Mouse (Mus musculus): Measurements from ENCODE around the gene St3gal4. TPM values are rescaled to one million over a fixed set of nuclear protein-coding genes. Genes with fewer than 3 reads are reported as not detected.

St3gal4 gene
- total and polyA plus RNA-seq, 3 experiments = 54.2 to 56.3 TPM; not detected in 1

- peak overlapping the region; percentile 59 for H3K9ac ChIP-seq (ENCODE audit: control insufficient read depth, low read depth, low read length, poor library complexity, severe bottlenecking)
- peak overlapping the region; percentile 99 for H3K27ac ChIP-seq (ENCODE audit: control insufficient read depth, low read depth, low read length)
- TF ChIP-seq SIN3A (IDR thresholded peaks at IDR 0.05; ENCODE audit: low read length) = no peak
- peak; percentile 31; the same call in 1 of the 2 replicates for TF ChIP-seq MXI1 (IDR thresholded peaks at IDR 0.05; ENCODE audit: low read depth, low read length)
- TF ChIP-seq NELFE (IDR thresholded peaks at IDR 0.05; ENCODE audit: low read depth, low read length) = 0 out of 2 replicates have a peak, but pooled peaks have one; percentile 43
- TF ChIP-seq CHD1 (IDR thresholded peaks at IDR 0.05; ENCODE audit: low read depth, low read length) = peak; percentile 87; the same call in 1 of the 2 replicates
- TF ChIP-seq E2F4 (IDR thresholded peaks at IDR 0.05; ENCODE audit: borderline replicate concordance, low read depth, low read length) = 0 out of 2 replicates have a peak, but pooled peaks have one; percentile 27
- TF ChIP-seq MAX (IDR thresholded peaks at IDR 0.05; ENCODE audit: low read length) = peak; percentile 39; the same call in 1 of the 2 replicates
- no peak for TF ChIP-seq NRF1 (IDR thresholded peaks at IDR 0.05; ENCODE audit: insufficient read depth, low read depth, low read length, poor library complexity, severe bottlenecking)
- no peaks in the 10 kb centered on the region for H3K27me3 ChIP-seq (ENCODE audit: control insufficient read depth in 1 of 2, insufficient read depth in 2 of 2, low read length in 2 of 2)
- H3K4me3 ChIP-seq (ENCODE audit: control insufficient read depth in 1 of 2, insufficient read depth in 1 of 2, low read depth in 2 of 2, low read length in 2 of 2) = no peak overlapping the region
- H3K4me1 ChIP-seq (ENCODE audit: control insufficient read depth in 1 of 2, insufficient read depth in 2 of 2, low read length in 2 of 2) = peaks cover 19 to 61% of the 10 kb centered on the region in 2 experiments
- DNase-seq (ENCODE audit: low read depth, low spot score) = no peak
- H3K36me3 ChIP-seq (ENCODE audit: control insufficient read depth in 1 of 2, insufficient read depth in 2 of 2, low read length in 2 of 2) = peaks cover 0 to 59% of the 10 kb centered on the region in 2 experiments; a peak in 2 of 4 replicates
- H3K9me3 ChIP-seq (replicated peaks; ENCODE audit: insufficient read depth, low read length) = no peaks in the 10 kb centered on the region
- peaks cover 18% of the 10 kb centered on the region for H3K79me2 ChIP-seq (ENCODE audit: control insufficient read depth, insufficient read depth, low read length, poor library complexity)
Observed at GRCm38 (mm10) chr9:35123456-35123803, 4.4 kb upstream of the St3gal4 start.

DNA sequence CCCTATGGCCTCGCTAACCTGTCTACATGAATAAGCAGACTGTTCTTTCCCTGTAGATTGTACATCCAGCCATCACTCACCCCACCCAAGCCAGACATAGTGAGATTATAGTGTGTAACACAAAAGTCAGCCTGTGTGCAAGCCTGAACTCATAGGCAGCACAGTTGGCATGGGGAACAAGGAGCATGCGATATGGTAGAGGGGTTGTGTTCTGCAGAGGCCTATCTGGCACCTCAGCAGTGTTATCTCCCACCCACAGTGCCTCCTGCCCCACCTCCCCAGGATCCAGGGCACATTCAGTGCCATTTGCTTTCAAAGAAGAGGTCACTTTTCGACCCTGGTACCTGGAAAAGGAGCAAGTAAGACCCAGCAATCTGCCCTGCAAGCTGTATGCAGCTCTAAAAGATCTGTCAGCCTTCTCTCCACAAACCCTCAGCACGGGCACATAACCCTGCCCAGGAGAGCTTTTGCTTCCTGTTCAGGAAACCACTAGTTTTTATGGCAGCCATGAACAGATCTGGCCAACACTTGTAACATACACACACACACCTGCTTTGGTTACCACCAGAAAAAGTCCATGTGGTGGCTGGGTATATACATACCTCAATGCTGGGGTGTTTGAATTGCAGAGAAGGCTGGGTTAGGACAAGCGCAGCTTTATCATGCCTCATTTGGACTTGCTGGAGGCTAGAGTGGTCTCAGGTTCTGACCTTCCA, 3.6 kb upstream of the St3gal4 start:
- Histone ChIP-seq H3K79me2 (ENCODE audit: control insufficient read depth, insufficient read depth, low read length, poor library complexity) (peaks cover 20% of the 10 kb centered on the region), H3K27me3 (ENCODE audit: control insufficient read depth in 1 of 2, insufficient read depth in 2 of 2, low read length in 2 of 2) (no peaks in the 10 kb centered on the region), H3K4me3 (ENCODE audit: control insufficient read depth in 1 of 2, insufficient read depth in 1 of 2, low read depth in 2 of 2, low read length in 2 of 2) (no peak overlapping the region), H3K4me1 (ENCODE audit: control insufficient read depth in 1 of 2, insufficient read depth in 2 of 2, low read length in 2 of 2) (peaks cover 19 to 61% of the 10 kb centered on the region in 2 experiments), H3K27ac (ENCODE audit: control insufficient read depth, low read depth, low read length) (peak overlapping the region; percentile 99), H3K9ac (ENCODE audit: control insufficient read depth, low read depth, low read length, poor library complexity, severe bottlenecking) (peak overlapping the region; percentile 59), H3K9me3 (replicated peaks; ENCODE audit: insufficient read depth, low read length) (no peaks in the 10 kb centered on the region), H3K36me3 (ENCODE audit: control insufficient read depth in 1 of 2, insufficient read depth in 2 of 2, low read length in 2 of 2) (peaks cover 0 to 59% of the 10 kb centered on the region in 2 experiments; a peak in 2 of 4 replicates)
- DNase-seq (ENCODE audit: low read depth, low spot score) = peak; percentile 87
- TF ChIP-seq CTCF (IDR thresholded peaks at IDR 0.05 in 2 of 3, conservative IDR thresholded peaks at IDR 0.05 in 1 of 3; ENCODE audit: control insufficient read depth in 1 of 3, insufficient read depth in 1 of 3, low read depth in 2 of 3, low read length in 3 of 3, poor library complexity in 1 of 3, severe bottlenecking in 1 of 3) = no peak
- no peak for TF ChIP-seq MAX (IDR thresholded peaks at IDR 0.05; ENCODE audit: low read length)
- TF ChIP-seq POLR2A (IDR thresholded peaks at IDR 0.05; ENCODE audit: control insufficient read depth in 1 of 2, insufficient read depth in 1 of 2, low read depth in 1 of 2, low read length in 2 of 2, poor library complexity in 1 of 2) = peak in 1 of 2 experiments; percentile 48; a peak in 2 of 4 replicates
- peak; percentile 95 for TF ChIP-seq GATA1 (IDR thresholded peaks at IDR 0.05; ENCODE audit: low read depth, low read length)
- peak; percentile 15; the same call in 1 of the 2 replicates for TF ChIP-seq RCOR1 (IDR thresholded peaks at IDR 0.05; ENCODE audit: low read depth, low read length)
- peak; percentile 60; the same call in 1 of the 2 replicates for TF ChIP-seq MYC (IDR thresholded peaks at IDR 0.05; ENCODE audit: low read depth, low read length)
- TF ChIP-seq MYB (IDR thresholded peaks at IDR 0.05; ENCODE audit: low read depth, low read length) = no peak
- TF ChIP-seq EP300 (IDR thresholded peaks at IDR 0.05; ENCODE audit: low read depth in 1 of 2, low read length in 2 of 2) = peak; percentile 88 to 94
- no peak for TF ChIP-seq ZNF384 (IDR thresholded peaks at IDR 0.05; ENCODE audit: low read depth, low read length)
- no peak for TF ChIP-seq USF2 (IDR thresholded peaks at IDR 0.05; ENCODE audit: borderline replicate concordance in 1 of 2, insufficient read depth in 1 of 2, low read depth in 1 of 2, low read length in 2 of 2)
- no peak for TF ChIP-seq MEF2A (IDR thresholded peaks at IDR 0.05; ENCODE audit: extremely low read depth, insufficient replicate concordance, low read depth, low read length, poor library complexity, severe bottlenecking)
- TF ChIP-seq SIN3A (IDR thresholded peaks at IDR 0.05; ENCODE audit: low read length) = peak; percentile 62; the same call in 1 of the 2 replicates
- TF ChIP-seq CHD2 (IDR thresholded peaks at IDR 0.05; ENCODE audit: low read length) = no peak
- peak; percentile 96 for TF ChIP-seq TAL1 (IDR thresholded peaks at IDR 0.05; ENCODE audit: low read length)
- TF ChIP-seq POLR2AphosphoS2 (IDR thresholded peaks at IDR 0.05; ENCODE audit: low read length) = peak; percentile 38; the same call in 1 of the 2 replicates
- no peak for TF ChIP-seq ZMIZ1 (IDR thresholded peaks at IDR 0.05; ENCODE audit: low read depth, low read length)
- no peak for TF ChIP-seq HCFC1 (IDR thresholded peaks at IDR 0.05; ENCODE audit: low read depth, low read length)
- TF ChIP-seq KAT2A (conservative IDR thresholded peaks at IDR 0.05; ENCODE audit: low read depth, low read length) = no peak
- no peak for TF ChIP-seq MAZ (IDR thresholded peaks at IDR 0.05; ENCODE audit: low read depth, low read length)
- TF ChIP-seq ZKSCAN1 (IDR thresholded peaks at IDR 0.05; ENCODE audit: low read depth, low read length) = no peak
- TF ChIP-seq CHD1 (IDR thresholded peaks at IDR 0.05; ENCODE audit: low read depth, low read length) = no peak
- peak; percentile 94 for TF ChIP-seq TCF12 (IDR thresholded peaks at IDR 0.05; ENCODE audit: low read depth, low read length)
- TF ChIP-seq ETS1 (IDR thresholded peaks at IDR 0.05; ENCODE audit: low read depth, low read length) = peak; percentile 25; the same call in 1 of the 2 replicates
- TF ChIP-seq JUND (IDR thresholded peaks at IDR 0.05; ENCODE audit: low read depth, low read length) = no peak
- TF ChIP-seq TBP (IDR thresholded peaks at IDR 0.05; ENCODE audit: low read depth, low read length) = 0 out of 2 replicates have a peak, but pooled peaks have one; percentile 34
- TF ChIP-seq ZC3H11A (IDR thresholded peaks at IDR 0.05; ENCODE audit: low read depth, low read length) = no peak

Data from MEL (cell line).